Mouse (Mus musculus) adrenal gland (tissue): ENCODE results near the gene Fkbp6.

ENCODE experiments used
- intact Hi-C: fragments of 180-260 bp; cut with DNase I; formaldehyde crosslinking; loops from one replicate; pipeline ENCODE4 v1.15.1; 2025

Fkbp6 gene

GRCm38 (mm10) chr5:135353564-135353963 is 3.7 kb upstream of the Fkbp6 start:
- intact Hi-C loops, result no loop called here

GRCm38 (mm10) chr5:135352995-135353394 is 3.2 kb upstream of the Fkbp6 start, which contains the start of gene Trim50:
Gene Trim50 (plus strand): TSS chr5:135353295.
- intact Hi-C loops, result no loop called here

GRCm38 (mm10) chr5:135351606-135352005 is 1.8 kb upstream of the Fkbp6 start:
- intact Hi-C loops, result no loop called here

GRCm38 (mm10) chr5:135347511-135348011 is 2.3 kb downstream of the Fkbp6 start:
- intact Hi-C loops, result no loop called here

GRCm38 (mm10) chr5:135346430-135346829 is 3.4 kb downstream of the Fkbp6 start:
- intact Hi-C loops, result no loop called here

- intact Hi-C loops, result no loop called here
Observed at GRCm38 (mm10) chr5:135345989-135346388, 3.9 kb downstream of the Fkbp6 start.

GRCm38 (mm10) chr5:135337575-135337974 is 12.3 kb downstream of the Fkbp6 start:
- intact Hi-C loops, result loop anchor here (5.0 kb wide), 2 partner anchors 100 to 220 kb away; no protein-coding TSS in a partner anchor

GRCm38 (mm10) chr5:135331161-135331560 is 18.7 kb downstream of the Fkbp6 start:
- intact Hi-C loops, result no loop called here

GRCm38 (mm10) chr5:135330201-135330600 is 19.6 kb downstream of the Fkbp6 start:
- intact Hi-C loops, result no loop called here

GRCm38 (mm10) chr5:135329471-135329870 is 20.4 kb downstream of the Fkbp6 start:
- intact Hi-C loops, result no loop called here

- intact Hi-C loops, result no loop called here
Observed at GRCm38 (mm10) chr5:135326121-135326659, 23.7 kb downstream of the Fkbp6 start.

- intact Hi-C loops, result no loop called here
Observed at GRCm38 (mm10) chr5:135322197-135322596, 27.6 kb downstream of the Fkbp6 start.

- intact Hi-C loops, result no loop called here
Observed at GRCm38 (mm10) chr5:135319856-135320255, 30.0 kb downstream of the Fkbp6 start.

GRCm38 (mm10) chr5:135316177-135316576 is 33.7 kb downstream of the Fkbp6 start:
- intact Hi-C loops, result no loop called here

GRCm38 (mm10) chr5:135306321-135306965 is 43.4 kb downstream of the Fkbp6 start:
- intact Hi-C loops, result no loop called here

- intact Hi-C loops, result no loop called here
Observed at GRCm38 (mm10) chr5:135302454-135302853, 47.4 kb downstream of the Fkbp6 start.

- intact Hi-C loops, result no loop called here
Observed at GRCm38 (mm10) chr5:135301916-135302315, 47.9 kb downstream of the Fkbp6 start.

- intact Hi-C loops, result no loop called here
Observed at GRCm38 (mm10) chr5:135292001-135292400, 57.8 kb downstream of the Fkbp6 start.

- intact Hi-C loops, result no loop called here
Observed at GRCm38 (mm10) chr5:135291193-135291592, 58.7 kb downstream of the Fkbp6 start.

GRCm38 (mm10) chr5:135290703-135291102 is 59.1 kb downstream of the Fkbp6 start:
- intact Hi-C loops, result no loop called here

GRCm38 (mm10) chr5:135286926-135287325 is 62.9 kb downstream of the Fkbp6 start:
- intact Hi-C loops, result loop anchor here (2.0 kb wide), 2 partner anchors 50 to 168 kb away; no protein-coding TSS in a partner anchor

GRCm38 (mm10) chr5:135286185-135286584 is 63.7 kb downstream of the Fkbp6 start:
- intact Hi-C loops, result loop anchor here (2.0 kb wide), 2 partner anchors 49 to 167 kb away; no protein-coding TSS in a partner anchor

- intact Hi-C loops, result no loop called here
Observed at GRCm38 (mm10) chr5:135285211-135285610, 64.6 kb downstream of the Fkbp6 start.
